Mouse (Mus musculus) lung, postnatal 0 days (tissue): ENCODE results near the gene Usp45. TPM values are rescaled to one million over a fixed set of nuclear protein-coding genes. Genes with fewer than 3 reads are reported as not detected.

Experiments used
- ATAC-seq: fragments of 200-750 bp; cut with Nextera tagmentation; 2 replicates; pipeline ENCODE4 v1.8.0; 2017; ENCODE audit warnings: moderate library complexity
- DNase-seq: peaks from one replicate; pipeline ENCODE4 v3.0.0-alpha.2; 2016; ENCODE audit warnings: low spot score
- H3K27ac ChIP-seq: fragments of 300-500 bp; sonication (generic); 2 replicates; pipeline ENCODE4 v1.5.1; 2014; ENCODE audit warnings: antibody characterized with exemption, mild to moderate bottlenecking, low read length, mixed read lengths
- H3K27me3 ChIP-seq: fragments of 300-500 bp; sonication (generic); replicated peaks from 2 replicates; pipeline ENCODE4 v1.6.1; 2014; ENCODE audit warnings: low read length, mixed read lengths; ENCODE audit not compliant: insufficient read depth
- H3K36me3 ChIP-seq: fragments of 300-500 bp; sonication (generic); 2 replicates; pipeline ENCODE4 v1.6.1; 2014; ENCODE audit warnings: low read length, mixed read lengths; ENCODE audit not compliant: insufficient read depth
- H3K4me1 ChIP-seq: fragments of 300-500 bp; sonication (generic); 2 replicates; pipeline ENCODE4 v1.6.1; 2014; ENCODE audit warnings: antibody characterized with exemption, low read depth, low read length, mixed read lengths; ENCODE audit not compliant: insufficient read depth
- H3K4me2 ChIP-seq: fragments of 300-500 bp; sonication (generic); replicated peaks from 2 replicates; pipeline ENCODE4 v1.6.1; 2014; ENCODE audit warnings: low read depth, mild to moderate bottlenecking, low read length, moderate library complexity, mixed read lengths
- H3K4me3 ChIP-seq: fragments of 300-500 bp; sonication (generic); 2 replicates; pipeline ENCODE4 v1.5.1; 2014; ENCODE audit warnings: low read depth, low read length
- H3K9ac ChIP-seq: fragments of 300-500 bp; sonication (generic); replicated peaks from 2 replicates; pipeline ENCODE4 v1.6.1; 2014; ENCODE audit warnings: low read depth, mild to moderate bottlenecking
- H3K9me3 ChIP-seq: fragments of 300-500 bp; sonication (generic); 2 replicates; pipeline ENCODE4 v1.6.1; 2016; ENCODE audit warnings: low read length, mixed read lengths
- CTCF ChIP-seq: IDR thresholded peaks from 2 replicates; pipeline ENCODE4 v1.5.1; 2016; ENCODE audit warnings: antibody characterized with exemption, mild to moderate bottlenecking
- EP300 ChIP-seq: IDR thresholded peaks from 2 replicates; pipeline ENCODE4 v1.6.1; 2016; ENCODE audit warnings: antibody characterized with exemption, mild to moderate bottlenecking, control low read depth
- WGBS: fragments of 180-500 bp; shearing (Covaris S2); extraction: QIAGEN DNeasy Blood & Tissue Kit; methylation state at CpG from one replicate; pipeline ENCODE4 v1.1.7; 2014; 5-methylcytosine and 5-hydroxymethylcytosine counted together
- polyA plus RNA-seq: library from polyadenylated mRNA; unstranded; fragments of >200 nt; fragmentation: Nextera tagmentation; extraction: Ambion mirVana; gene quantifications from 2 replicates; pipeline ENCODE4 v1.2.1, GENCODE M21; 2015

Usp45 gene
- polyA plus RNA-seq, 1 experiment from 2014 or later: 3.1 TPM

- Histone ChIP-seq H3K9me3 (no peaks in the 10 kb centered on the region), H3K4me2 (no peak overlapping the region), H3K4me1 (no peaks in the 10 kb centered on the region), H3K27me3 (no peaks in the 10 kb centered on the region), H3K4me3 (no peak overlapping the region), H3K9ac (no peak overlapping the region), H3K36me3 (peaks cover 4% of the 10 kb centered on the region; the same call in 1 of the 2 replicates), H3K27ac (no peak overlapping the region)
- no peak for TF ChIP-seq EP300
- WGBS: 90% methylated on average over 6 of the region's 6 CpGs
- DNase-seq (no peak), ATAC-seq (no peak)
Measured at GRCm38 (mm10) chr4:21812635-21813034, 45.7 kb downstream of the Usp45 start.

DNA sequence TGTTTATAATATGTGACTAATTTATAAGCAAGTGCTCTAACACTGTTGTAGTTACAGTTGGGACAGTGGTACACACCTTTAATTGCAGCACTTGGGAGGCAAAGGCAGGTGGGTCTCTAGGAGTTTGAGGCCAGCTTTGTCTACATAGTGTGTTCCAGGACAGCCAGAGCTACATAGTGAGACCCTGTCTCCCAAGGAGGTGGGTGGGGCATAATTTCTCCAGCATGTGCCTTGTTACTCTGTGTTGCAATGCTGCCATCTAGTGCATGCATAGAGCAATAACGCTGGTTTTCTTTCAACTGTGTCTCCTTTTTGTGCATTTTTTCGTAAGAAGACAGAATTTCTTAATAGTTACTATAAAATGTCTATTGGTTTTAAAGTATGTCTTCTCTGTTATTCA lies 47.1 kb downstream of the Usp45 start:
- H3K27ac ChIP-seq: no peak overlapping the region
- no peak overlapping the region for H3K4me3 ChIP-seq
- DNase-seq (peak; percentile 77), ATAC-seq (peak; percentile 53)
- H3K4me2 ChIP-seq: no peak overlapping the region
- 35% methylated on average over 2 of the region's 2 CpGs for WGBS
- H3K4me1 ChIP-seq: no peaks in the 10 kb centered on the region
- no peaks in the 10 kb centered on the region for H3K9me3 ChIP-seq
- no peaks in the 10 kb centered on the region for H3K27me3 ChIP-seq
- peak; percentile 91 for TF ChIP-seq CTCF
- TF ChIP-seq EP300: no peak
- H3K9ac ChIP-seq: no peak overlapping the region
- peaks cover 4% of the 10 kb centered on the region; the same call in 1 of the 2 replicates for H3K36me3 ChIP-seq

GRCm38 (mm10) chr4:21826616-21827015 lies 59.7 kb downstream of the Usp45 start:
- WGBS: 94% methylated on average over 2 of the region's 2 CpGs
- DNase-seq (no peak), ATAC-seq (no peak)
- no peaks in the 10 kb centered on the region for H3K9me3 ChIP-seq
- H3K27ac ChIP-seq: no peak overlapping the region
- no peaks in the 10 kb centered on the region for H3K4me1 ChIP-seq
- no peaks in the 10 kb centered on the region for H3K27me3 ChIP-seq
- no peak overlapping the region for H3K4me3 ChIP-seq
- H3K9ac ChIP-seq: no peak overlapping the region
- H3K36me3 ChIP-seq: no peaks in the 10 kb centered on the region
- H3K4me2 ChIP-seq: no peak overlapping the region
- TF ChIP-seq CTCF: no peak
- no peak for TF ChIP-seq EP300

- no peak for TF ChIP-seq CTCF
- TF ChIP-seq EP300: no peak
- H3K36me3 ChIP-seq: no peaks in the 10 kb centered on the region
- no peaks in the 10 kb centered on the region for H3K9me3 ChIP-seq
- no peak overlapping the region for H3K4me2 ChIP-seq
- DNase-seq: no peak
- no peak overlapping the region for H3K4me3 ChIP-seq
- H3K27ac ChIP-seq: no peak overlapping the region
- no peak for ATAC-seq
- no peaks in the 10 kb centered on the region for H3K27me3 ChIP-seq
- no peak overlapping the region for H3K9ac ChIP-seq
- 96% methylated on average over 8 of the region's 8 CpGs for WGBS
- H3K4me1 ChIP-seq: no peaks in the 10 kb centered on the region
Measured at GRCm38 (mm10) chr4:21832844-21833243, 65.9 kb downstream of the Usp45 start.

DNA sequence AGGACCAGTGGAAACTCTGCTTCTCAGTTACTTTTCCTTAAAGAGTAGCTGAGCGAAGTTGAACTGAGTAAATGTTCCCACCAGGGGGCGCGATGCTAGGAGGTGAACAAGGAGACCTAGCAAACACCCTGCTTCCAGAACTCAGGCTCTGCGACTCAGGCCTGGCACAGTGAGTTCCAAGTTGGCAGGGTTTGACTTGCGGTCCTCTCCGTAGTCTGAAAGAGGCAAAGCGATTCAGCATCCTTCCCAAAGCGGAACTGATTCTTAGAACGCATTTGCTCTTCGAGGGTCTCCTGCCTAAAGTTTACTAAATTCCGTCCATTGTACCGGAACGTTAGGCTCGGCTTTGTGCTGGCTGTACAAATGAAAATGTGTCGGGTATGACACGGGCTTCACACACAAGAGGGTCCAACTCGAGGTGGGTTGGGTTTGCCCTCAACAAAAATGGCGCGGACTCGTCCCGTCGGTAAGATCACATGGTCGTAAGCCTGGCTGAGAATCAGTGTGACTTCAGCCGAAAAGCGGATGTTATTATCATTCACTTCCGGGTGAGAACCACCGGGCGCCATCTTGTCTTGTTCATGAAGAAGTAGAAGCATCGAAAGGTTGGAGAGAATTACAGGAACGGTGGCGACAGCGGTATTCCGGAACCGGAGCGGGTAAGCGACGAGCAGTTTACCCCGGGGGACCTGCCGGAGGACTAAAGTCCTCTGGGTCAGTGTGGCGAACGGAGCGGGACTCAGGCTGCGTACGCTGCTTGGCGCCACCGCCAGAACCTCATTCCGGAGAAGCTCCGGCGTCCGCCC lies 80.7 kb downstream of the Usp45 start, which contains the start of gene Pnisr:
Gene Pnisr (plus strand): TSS at position 103 of the 806 bp plus-strand sequence.
- peak within 1 kb of the TSS; percentile 95 for H3K9ac ChIP-seq
- peak within 1 kb of the TSS; percentile 56 for H3K4me2 ChIP-seq
- no peaks in the 10 kb centered on the region for H3K9me3 ChIP-seq
- H3K4me1 ChIP-seq: peaks cover 4% of the 10 kb centered on the region; the same call in 1 of the 2 replicates
- TF ChIP-seq EP300 (no peak), CTCF (peak; percentile 94)
- H3K27ac ChIP-seq: peak within 1 kb of the TSS; percentile 98
- 2% methylated on average over 50 of the region's 50 CpGs for WGBS
- H3K27me3 ChIP-seq: no peaks in the 10 kb centered on the region
- ATAC-seq: peak; percentile 98
- peak within 1 kb of the TSS; percentile 100 for H3K4me3 ChIP-seq
- peak; percentile 99 for DNase-seq
- no peaks in the 10 kb centered on the region for H3K36me3 ChIP-seq

DNA sequence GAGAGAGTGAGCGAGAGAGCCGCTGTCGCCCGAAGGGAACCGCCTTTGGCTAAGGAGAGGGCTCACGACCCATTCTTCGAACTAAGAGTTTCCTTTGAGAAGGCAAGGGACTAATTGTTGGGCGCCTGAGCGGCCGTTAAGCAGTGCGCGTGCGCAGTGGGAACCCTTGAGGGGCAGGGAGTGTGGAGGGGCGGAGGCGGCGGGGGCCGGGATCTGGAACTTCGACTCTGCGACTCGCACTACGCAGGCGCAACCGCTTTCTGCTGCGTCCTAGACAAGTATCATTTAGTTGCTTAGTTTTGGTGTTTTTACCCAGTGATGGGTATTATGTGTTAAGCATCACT lies 81.3 kb downstream of the Usp45 start:
- Histone ChIP-seq H3K4me3 (peak overlapping the region; percentile 100), H3K4me2 (peak overlapping the region; percentile 56), H3K27ac (peak overlapping the region; percentile 98), H3K9ac (peak overlapping the region; percentile 95), H3K36me3 (no peaks in the 10 kb centered on the region), H3K9me3 (no peaks in the 10 kb centered on the region), H3K4me1 (peaks cover 4% of the 10 kb centered on the region; the same call in 1 of the 2 replicates), H3K27me3 (no peaks in the 10 kb centered on the region)
- peak; percentile 82 for ATAC-seq
- TF ChIP-seq EP300 (no peak), CTCF (no peak)
- peak; percentile 96 for DNase-seq
- under 1% methylated on average over 19 of the region's 24 CpGs for WGBS
